Mouse (Mus musculus) midbrain, embryonic 16.5 days (tissue): ENCODE results near the gene Ddx4. TPM values are rescaled to one million over a fixed set of nuclear protein-coding genes. Genes with fewer than 3 reads are reported as not detected.

ENCODE experiments used
- ATAC-seq: fragments of 200-750 bp; cut with Nextera tagmentation; 2 replicates; pipeline ENCODE4 v1.8.0; 2017; ENCODE audit warnings: moderate TSS enrichment
- H3K27ac ChIP-seq: fragments of 300-500 bp; sonication (generic); 2 replicates; pipeline ENCODE4 v1.5.1; 2014; ENCODE audit warnings: mild to moderate bottlenecking, low read length, mixed read lengths
- H3K27me3 ChIP-seq: fragments of 300-500 bp; sonication (generic); 2 replicates; pipeline ENCODE4 v1.6.1; 2014; ENCODE audit warnings: low read depth, low read length, mixed read lengths; ENCODE audit not compliant: control insufficient read depth, insufficient read depth
- H3K36me3 ChIP-seq: fragments of 300-500 bp; sonication (generic); 2 replicates; pipeline ENCODE4 v1.6.1; 2014; ENCODE audit warnings: mild to moderate bottlenecking, low read length, moderate library complexity, mixed read lengths; ENCODE audit not compliant: control insufficient read depth, insufficient read depth
- H3K4me1 ChIP-seq: fragments of 300-500 bp; sonication (generic); 2 replicates; pipeline ENCODE4 v1.6.1; 2014; ENCODE audit warnings: mild to moderate bottlenecking, low read length, mixed read lengths; ENCODE audit not compliant: control insufficient read depth, insufficient read depth
- H3K4me2 ChIP-seq: fragments of 300-500 bp; sonication (generic); 2 replicates; pipeline ENCODE4 v1.6.1; 2014; ENCODE audit warnings: mild to moderate bottlenecking, low read length, mixed read lengths
- H3K4me3 ChIP-seq: fragments of 300-500 bp; sonication (generic); 2 replicates; pipeline ENCODE4 v1.5.1; 2014; ENCODE audit warnings: low read depth, mild to moderate bottlenecking, low read length, moderate library complexity, mixed read lengths
- H3K9ac ChIP-seq: fragments of 300-500 bp; sonication (generic); 2 replicates; pipeline ENCODE4 v1.6.1; 2014; ENCODE audit warnings: low read depth, low read length, mixed read lengths
- H3K9me3 ChIP-seq: fragments of 300-500 bp; sonication (generic); replicated peaks from 2 replicates; pipeline ENCODE4 v1.6.1; 2014; ENCODE audit warnings: mild to moderate bottlenecking, low read length, mixed read lengths; ENCODE audit not compliant: control insufficient read depth, poor library complexity, severe bottlenecking
- WGBS: fragments of 180-500 bp; shearing (Covaris S2); extraction: QIAGEN DNeasy Blood & Tissue Kit; methylation state at CpG from one replicate; pipeline ENCODE4 v1.1.7; 2014; 5-methylcytosine and 5-hydroxymethylcytosine counted together
- polyA plus RNA-seq: library from polyadenylated mRNA; unstranded; fragments of >200 nt; fragmentation: Nextera tagmentation; extraction: Ambion mirVana; gene quantifications from 2 replicates; pipeline ENCODE4 v1.2.1, GENCODE M21; 2015

Gene Ddx4
- 0.72 and 0.99 TPM in 2 replicates for polyA plus RNA-seq

DNA sequence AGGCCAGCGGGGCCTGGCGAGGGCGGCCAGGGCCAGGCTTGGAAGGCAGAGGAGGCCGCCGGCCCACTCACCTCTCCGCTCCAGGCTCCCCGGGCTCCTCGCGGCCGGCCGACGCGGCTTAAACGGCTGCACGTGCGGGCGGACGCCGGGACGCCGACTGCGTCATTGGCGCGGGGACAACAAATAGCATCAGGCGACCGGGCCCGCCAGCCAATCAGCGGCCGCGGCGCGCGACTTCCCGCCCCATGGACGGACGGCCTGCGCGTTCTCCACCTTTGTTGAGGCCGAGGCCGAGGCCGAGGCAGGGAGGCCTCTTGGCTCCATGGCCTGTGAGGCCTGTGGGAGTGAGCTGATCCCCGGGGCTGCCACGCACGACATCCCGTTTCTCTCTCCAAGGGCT, at the start of gene Ddx4:
Gene Ddx4, minus strand, starts transcription at position 271 of the 400 bp plus-strand sequence.
- H3K27me3 ChIP-seq: no peaks in the 10 kb centered on the region
- no peaks in the 10 kb centered on the region for H3K36me3 ChIP-seq
- H3K9me3 ChIP-seq: peaks cover 11% of the 10 kb centered on the region
- H3K27ac ChIP-seq: no peak within 1 kb of the TSS
- H3K4me2 ChIP-seq: no peak within 1 kb of the TSS
- H3K9ac ChIP-seq: no peak within 1 kb of the TSS
- ATAC-seq: no peak
- WGBS: 71% methylated on average over 42 of the region's 45 CpGs
- H3K4me3 ChIP-seq: no peak within 1 kb of the TSS
- no peaks in the 10 kb centered on the region for H3K4me1 ChIP-seq

DNA sequence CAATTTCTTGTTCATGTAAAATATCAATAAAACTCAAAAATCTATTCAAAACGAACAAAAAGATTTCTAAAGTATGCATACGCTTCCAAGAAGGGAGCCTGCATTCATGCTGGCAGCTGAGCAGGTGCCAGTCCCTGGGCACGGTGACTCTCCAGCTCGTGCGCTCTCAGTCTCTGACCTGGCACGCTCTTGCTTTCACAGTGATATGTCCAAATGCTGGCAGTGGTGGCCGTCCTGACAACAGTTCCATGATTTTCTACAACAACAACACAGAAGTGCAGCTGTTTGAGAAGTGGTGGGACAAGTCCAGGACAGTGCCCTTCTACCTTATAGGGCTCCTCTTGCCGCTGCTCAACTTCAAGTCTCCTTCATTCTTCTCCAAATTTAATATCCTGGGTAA, 49.0 kb upstream of the Ddx4 start:
- Histone ChIP-seq H3K9ac (no peak overlapping the region), H3K27me3 (no peaks in the 10 kb centered on the region), H3K36me3 (peaks cover 19% of the 10 kb centered on the region), H3K27ac (no peak overlapping the region), H3K4me1 (no peaks in the 10 kb centered on the region), H3K4me3 (no peak overlapping the region), H3K9me3 (no peaks in the 10 kb centered on the region), H3K4me2 (no peak overlapping the region)
- no peak for ATAC-seq
- WGBS: 91% methylated on average over 8 of the region's 8 CpGs

DNA sequence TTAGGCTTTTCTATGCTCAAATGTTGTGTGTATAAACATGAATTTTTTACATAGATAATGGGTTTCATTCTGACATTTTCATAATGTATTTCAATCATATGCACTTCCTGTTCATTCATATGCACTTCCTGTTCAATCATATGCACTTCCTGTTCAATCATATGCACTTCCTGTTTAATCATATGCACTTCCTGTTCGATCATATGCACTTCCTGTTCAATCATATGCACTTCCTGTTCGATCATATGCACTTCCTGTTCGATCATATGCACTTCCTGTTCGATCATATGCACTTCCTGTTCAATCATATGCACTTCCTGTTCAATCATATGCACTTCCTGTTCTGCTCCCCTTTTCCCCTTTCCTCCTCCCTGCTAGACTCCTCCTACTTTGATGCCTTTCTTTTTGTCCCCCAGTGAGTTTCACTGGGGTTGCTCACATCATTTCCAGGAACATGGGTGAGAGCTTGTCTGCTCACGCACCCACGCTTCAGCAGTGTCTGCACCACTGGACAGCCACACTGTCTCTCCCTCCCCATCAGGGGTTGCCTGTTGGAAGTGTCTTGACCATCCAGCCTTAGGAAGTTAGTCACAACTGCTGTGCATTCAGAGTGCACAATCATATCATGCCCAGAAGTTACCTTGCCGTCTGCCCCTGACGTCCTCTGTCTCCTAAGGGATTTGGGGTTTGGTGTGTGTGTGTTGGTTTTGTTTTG, 43.4 kb upstream of the Ddx4 start:
- ATAC-seq: peak; percentile 48; the same call in 1 of the 2 replicates
- H3K27me3 ChIP-seq: no peaks in the 10 kb centered on the region
- H3K27ac ChIP-seq: no peak overlapping the region
- 97% methylated on average over 8 of the region's 8 CpGs for WGBS
- H3K4me3 ChIP-seq: no peak overlapping the region
- H3K36me3 ChIP-seq: peaks cover 11% of the 10 kb centered on the region
- H3K9ac ChIP-seq: no peak overlapping the region
- H3K4me2 ChIP-seq: no peak overlapping the region
- no peaks in the 10 kb centered on the region for H3K9me3 ChIP-seq
- no peaks in the 10 kb centered on the region for H3K4me1 ChIP-seq

DNA sequence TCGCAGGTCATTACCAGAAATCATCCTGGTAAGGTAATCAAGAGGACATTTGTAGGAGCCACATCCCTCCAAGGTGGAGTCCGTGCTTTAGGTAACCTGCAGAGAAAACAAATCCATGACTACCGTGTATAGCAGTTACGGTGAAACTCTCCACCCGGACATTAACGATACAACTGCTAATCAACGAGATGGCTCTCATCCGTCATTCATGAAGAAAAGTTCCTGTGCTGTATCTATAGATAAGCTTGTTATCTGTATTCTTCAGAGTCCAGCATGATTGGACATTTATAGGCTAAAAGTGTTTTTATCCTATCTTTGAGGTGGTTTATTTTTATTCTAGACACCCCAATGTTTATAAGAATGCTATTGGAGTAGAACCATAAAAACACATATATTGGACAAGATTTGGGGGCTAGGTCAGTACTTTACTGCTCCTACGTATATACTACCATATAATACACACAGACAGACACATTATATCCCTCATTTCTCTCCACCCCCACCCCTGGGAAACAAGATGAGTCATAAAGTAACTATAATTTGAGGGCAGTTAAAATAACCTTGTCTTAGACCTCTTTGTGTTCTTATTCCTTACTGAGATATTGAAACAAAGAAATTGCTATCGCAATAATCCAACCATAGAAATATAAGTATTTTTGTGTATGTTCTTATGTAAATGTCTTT, 40.7 kb upstream of the Ddx4 start:
- Histone ChIP-seq H3K4me1 (no peaks in the 10 kb centered on the region), H3K36me3 (peaks cover 2% of the 10 kb centered on the region; the same call in 1 of the 2 replicates), H3K27me3 (no peaks in the 10 kb centered on the region), H3K27ac (no peak overlapping the region), H3K9ac (no peak overlapping the region), H3K4me3 (no peak overlapping the region), H3K4me2 (no peak overlapping the region), H3K9me3 (no peaks in the 10 kb centered on the region)
- WGBS: 95% methylated on average over 10 of the region's 10 CpGs
- ATAC-seq: no peak

DNA sequence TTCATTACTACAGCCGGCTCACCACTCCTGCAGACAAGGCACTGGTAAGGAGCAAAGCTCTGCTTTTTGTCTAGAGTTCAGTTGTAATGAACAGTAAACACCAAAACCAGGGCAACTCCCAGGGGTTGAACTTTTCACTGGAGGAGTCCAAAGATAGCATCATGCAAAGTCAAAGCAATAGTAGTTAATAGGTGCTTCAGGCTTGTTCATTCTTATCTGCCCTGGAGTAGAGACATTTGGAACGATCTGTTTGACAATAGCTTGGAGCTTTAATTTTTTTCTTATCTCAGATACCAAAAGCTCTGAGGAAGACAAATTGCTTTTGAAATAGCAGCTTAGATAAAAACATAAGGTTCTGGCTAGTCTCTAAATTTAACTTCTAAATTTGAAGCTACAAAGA, 33.9 kb upstream of the Ddx4 start:
- Histone ChIP-seq H3K9me3 (no peaks in the 10 kb centered on the region), H3K36me3 (no peaks in the 10 kb centered on the region), H3K4me1 (no peaks in the 10 kb centered on the region), H3K4me3 (no peak overlapping the region), H3K4me2 (no peak overlapping the region), H3K27ac (no peak overlapping the region), H3K27me3 (no peaks in the 10 kb centered on the region), H3K9ac (no peak overlapping the region)
- ATAC-seq: no peak
- 84% methylated on average over 2 of the region's 2 CpGs for WGBS

DNA sequence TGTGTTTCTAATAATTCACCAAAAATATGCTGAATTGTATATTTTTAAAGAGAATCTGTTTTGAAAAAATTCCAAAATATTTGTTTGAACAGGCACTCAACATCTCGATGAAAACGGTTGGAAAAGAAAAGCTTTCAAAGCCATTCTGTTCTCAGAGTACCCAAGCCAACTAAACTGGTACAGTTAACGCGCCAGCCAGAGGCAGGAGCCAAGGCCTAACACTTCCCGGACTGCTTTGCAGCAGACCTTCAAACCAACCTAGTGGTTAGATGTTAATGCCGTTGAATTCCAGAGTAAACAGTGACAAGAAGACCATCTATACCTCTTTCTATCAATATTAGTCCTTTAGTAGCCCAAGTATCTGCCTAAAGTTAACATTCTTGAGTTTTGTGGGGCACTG, 31.7 kb upstream of the Ddx4 start:
- no peak overlapping the region for H3K9ac ChIP-seq
- H3K9me3 ChIP-seq: no peaks in the 10 kb centered on the region
- H3K27me3 ChIP-seq: no peaks in the 10 kb centered on the region
- WGBS: 87% methylated on average over 6 of the region's 6 CpGs
- ATAC-seq: no peak
- no peaks in the 10 kb centered on the region for H3K36me3 ChIP-seq
- H3K27ac ChIP-seq: no peak overlapping the region
- no peak overlapping the region for H3K4me3 ChIP-seq
- no peak overlapping the region for H3K4me2 ChIP-seq
- no peaks in the 10 kb centered on the region for H3K4me1 ChIP-seq

DNA sequence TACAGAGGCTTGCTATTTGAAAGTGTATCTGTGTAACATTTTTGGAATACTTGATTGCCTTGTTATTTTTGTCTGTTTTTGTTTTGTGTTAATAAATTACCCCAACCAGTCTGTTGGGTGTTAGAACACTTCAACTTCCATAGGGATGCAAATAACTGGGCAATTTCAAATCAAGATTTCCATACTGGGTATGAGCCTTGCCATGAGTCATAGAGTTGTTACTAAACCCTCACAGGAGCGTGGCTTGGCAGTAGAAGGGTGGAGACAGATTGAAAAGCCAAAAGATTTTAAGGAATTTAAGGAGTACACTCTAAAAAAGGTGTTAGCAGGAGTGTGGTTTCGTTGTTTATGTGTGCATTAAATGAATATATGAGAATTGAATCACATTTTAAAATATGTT, 31.0 kb upstream of the Ddx4 start:
- Histone ChIP-seq H3K9me3 (no peaks in the 10 kb centered on the region), H3K4me2 (no peak overlapping the region), H3K27me3 (no peaks in the 10 kb centered on the region), H3K36me3 (no peaks in the 10 kb centered on the region), H3K4me1 (no peaks in the 10 kb centered on the region), H3K4me3 (no peak overlapping the region), H3K9ac (no peak overlapping the region), H3K27ac (no peak overlapping the region)
- ATAC-seq: no peak
- WGBS: 84% methylated on average over 2 of the region's 2 CpGs

DNA sequence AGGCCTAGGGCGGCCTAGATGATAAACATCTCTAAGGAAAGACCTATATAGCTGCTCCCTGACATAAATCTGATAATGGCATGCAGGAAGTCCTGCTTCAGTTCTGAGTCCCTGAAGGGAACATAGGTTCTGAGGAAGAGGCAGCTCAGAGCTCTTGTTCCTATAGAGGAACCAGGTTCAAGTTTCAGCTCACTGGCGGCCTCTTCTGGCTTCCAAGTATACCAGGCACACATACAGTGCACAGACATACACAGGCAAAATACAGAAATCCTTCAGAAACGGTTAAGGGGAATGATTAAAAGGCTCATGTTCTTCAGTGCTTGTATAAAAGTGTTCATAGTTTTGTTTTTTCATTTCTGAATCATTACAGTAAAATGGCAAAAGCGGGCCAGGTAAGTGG, 25.9 kb upstream of the Ddx4 start:
- ATAC-seq: no peak
- H3K9me3 ChIP-seq: no peaks in the 10 kb centered on the region

DNA sequence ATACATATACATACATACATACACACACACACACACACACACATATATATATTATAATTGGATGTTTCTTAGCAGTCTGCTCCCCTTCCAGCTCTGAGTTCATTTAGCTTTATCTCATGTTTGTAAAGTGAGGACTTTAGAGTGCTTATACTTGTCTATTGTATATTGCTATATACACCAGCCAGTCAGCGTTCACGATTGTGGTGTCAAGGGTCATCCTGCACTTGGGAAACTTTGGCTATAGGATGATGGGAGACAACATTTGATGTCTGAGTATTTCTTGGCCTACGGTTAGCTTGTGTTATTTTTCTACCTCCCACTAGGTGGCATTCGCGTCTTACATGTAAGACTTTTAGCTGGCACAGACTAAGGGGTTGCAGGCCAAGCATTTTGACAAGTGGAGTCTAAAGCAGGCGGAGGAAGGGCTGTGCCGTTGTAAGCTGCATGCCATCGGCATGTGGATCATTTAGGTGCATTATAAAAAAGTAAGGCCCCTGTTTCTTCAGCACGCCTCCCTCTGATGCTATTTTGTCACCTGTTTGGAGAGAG, 21.7 kb upstream of the Ddx4 start:
- H3K4me2 ChIP-seq: no peak overlapping the region
- H3K27me3 ChIP-seq: no peaks in the 10 kb centered on the region
- 11% methylated on average over 9 of the region's 9 CpGs for WGBS
- H3K27ac ChIP-seq: no peak overlapping the region
- H3K4me1 ChIP-seq: peaks cover 2% of the 10 kb centered on the region; the same call in 1 of the 2 replicates
- H3K9me3 ChIP-seq: no peaks in the 10 kb centered on the region
- no peak overlapping the region for H3K4me3 ChIP-seq
- H3K9ac ChIP-seq: no peak overlapping the region; the same call in 1 of the 2 replicates
- peaks cover 9% of the 10 kb centered on the region for H3K36me3 ChIP-seq
- ATAC-seq: peak; percentile 91

More for the DNA sequence above, 25.9 kb upstream of the Ddx4 start:
- Histone ChIP-seq H3K27me3 (no peaks in the 10 kb centered on the region), H3K36me3 (no peaks in the 10 kb centered on the region), H3K27ac (no peak overlapping the region), H3K4me1 (peaks cover 2% of the 10 kb centered on the region; the same call in 1 of the 2 replicates), H3K9ac (no peak overlapping the region), H3K4me2 (no peak overlapping the region), H3K4me3 (no peak overlapping the region)
- 90% methylated on average over 4 of the region's 4 CpGs for WGBS
